Mouse (Mus musculus) spleen, adult 2 months (tissue): ENCODE measurements around the gene Ubr3.

Experiments used
- CTCF ChIP-seq: fragments of 200-500 bp; IDR thresholded peaks from 2 replicates; pipeline ENCODE4 v1.5.1; 2011; ENCODE audit warnings: mild to moderate bottlenecking, inconsistent platforms; ENCODE audit not compliant: insufficient read depth, insufficient read length, insufficient replicate concordance; ENCODE audit errors: extremely low read depth
- POLR2A ChIP-seq: fragments of 200-500 bp; IDR thresholded peaks from 2 replicates; pipeline ENCODE4 v1.6.1; 2011; ENCODE audit warnings: low read depth, low read length, inconsistent platforms

DNA sequence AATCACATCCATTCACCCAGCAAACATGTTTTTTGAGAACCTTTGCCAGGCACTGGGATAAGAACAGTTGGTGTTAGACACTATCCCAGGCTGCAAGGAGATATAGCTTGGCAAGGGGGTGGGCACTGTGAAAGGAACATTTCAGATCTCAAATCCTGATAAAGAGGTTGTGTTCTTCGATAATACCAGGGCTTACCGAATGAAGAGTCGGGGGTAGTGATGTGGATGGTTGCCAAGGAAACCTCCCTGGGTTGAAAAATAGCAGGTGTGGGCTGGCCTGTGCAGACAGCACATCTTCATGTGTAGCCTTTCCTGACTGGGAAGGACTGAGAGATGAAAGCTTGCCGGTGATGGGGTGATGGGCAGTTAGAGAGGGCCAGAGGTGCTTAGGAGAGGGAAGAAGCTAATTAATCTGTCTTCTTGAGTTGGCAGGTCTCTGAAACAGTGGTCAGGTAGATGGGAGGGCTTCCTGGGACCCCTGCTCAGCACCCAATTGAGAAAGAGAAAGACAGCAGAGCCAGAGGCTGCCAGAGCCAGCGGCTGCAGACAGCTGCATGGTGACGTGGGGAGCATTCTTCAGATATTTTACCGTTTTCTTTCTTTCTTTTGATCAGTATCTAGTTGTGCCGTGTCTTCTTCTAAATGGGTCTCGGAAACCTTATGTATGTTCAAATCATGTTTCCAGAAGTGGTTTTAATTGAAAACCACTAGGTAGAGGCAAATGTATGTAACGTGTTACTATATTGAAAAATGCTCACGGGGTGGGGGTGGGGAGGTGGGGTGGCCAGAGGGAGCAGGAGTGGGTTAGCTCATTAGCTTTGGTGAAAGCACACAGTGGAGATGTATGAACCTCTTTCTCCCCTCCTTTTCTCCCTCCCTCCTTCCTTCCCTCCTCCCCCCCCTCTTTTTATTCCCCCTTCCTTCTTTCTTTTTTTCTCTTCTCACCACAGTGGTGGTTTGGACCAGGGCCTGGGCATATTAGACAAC is 163.6 kb downstream of the Ubr3 start:
- TF ChIP-seq POLR2A (no peak), CTCF (no peak)
